Mouse (Mus musculus) stomach, postnatal 0 days (tissue): ENCODE results near the gene Akr7a5. TPM values are rescaled to one million over a fixed set of nuclear protein-coding genes. Genes with fewer than 3 reads are reported as not detected.

Source experiments
- ATAC-seq: fragments of 200-750 bp; cut with Nextera tagmentation; 2 replicates; pipeline ENCODE4 v1.8.0; 2017; ENCODE audit not compliant: low FRiP score, low TSS enrichment
- DNase-seq: peaks from one replicate; pipeline ENCODE4 v3.0.0-alpha.2; 2016; ENCODE audit warnings: low spot score
- H3K27ac ChIP-seq: fragments of 300-500 bp; sonication (generic); replicated peaks from 2 replicates; pipeline ENCODE4 v1.5.1; 2014; ENCODE audit warnings: mild to moderate bottlenecking, control low read depth
- H3K27me3 ChIP-seq: fragments of 300-500 bp; sonication (generic); 2 replicates; pipeline ENCODE4 v1.6.1; 2014; ENCODE audit warnings: low read length; ENCODE audit not compliant: control insufficient read depth, insufficient read depth
- H3K36me3 ChIP-seq: fragments of 300-500 bp; sonication (generic); 2 replicates; pipeline ENCODE4 v1.6.1; 2014; ENCODE audit warnings: low read length, mixed read lengths; ENCODE audit not compliant: control insufficient read depth, insufficient read depth
- H3K4me1 ChIP-seq: fragments of 300-500 bp; sonication (generic); replicated peaks from 2 replicates; pipeline ENCODE4 v1.6.1; 2014; ENCODE audit warnings: antibody characterized with exemption; ENCODE audit not compliant: control insufficient read depth, insufficient read depth
- H3K4me2 ChIP-seq: fragments of 300-500 bp; sonication (generic); replicated peaks from 2 replicates; pipeline ENCODE4 v1.6.1; 2014; ENCODE audit warnings: low read depth, mild to moderate bottlenecking, control low read depth, moderate library complexity
- H3K4me3 ChIP-seq: fragments of 300-500 bp; sonication (generic); 2 replicates; pipeline ENCODE4 v1.5.1; 2014; ENCODE audit warnings: low read depth, low read length, control low read depth
- H3K9ac ChIP-seq: fragments of 300-500 bp; sonication (generic); 2 replicates; pipeline ENCODE4 v1.6.1; 2014; ENCODE audit warnings: mild to moderate bottlenecking, low read length, control low read depth, mixed read lengths
- H3K9me3 ChIP-seq: fragments of 300-500 bp; sonication (generic); 2 replicates; pipeline ENCODE4 v1.6.1; 2016; ENCODE audit warnings: low read length; ENCODE audit not compliant: control insufficient read depth
- CTCF ChIP-seq: IDR thresholded peaks from 2 replicates; pipeline ENCODE4 v1.5.1; 2016; ENCODE audit warnings: antibody characterized with exemption, low read depth, mild to moderate bottlenecking, moderate library complexity
- EP300 ChIP-seq: optimal IDR thresholded peaks from 2 replicates; pipeline ENCODE3; 2016; ENCODE audit warnings: antibody characterized with exemption
- WGBS: fragments of 180-500 bp; shearing (Covaris S2); extraction: QIAGEN DNeasy Blood & Tissue Kit; methylation state at CpG from one replicate; pipeline ENCODE4 v1.1.7; 2014; 5-methylcytosine and 5-hydroxymethylcytosine counted together
- polyA plus RNA-seq: library from polyadenylated mRNA; unstranded; fragments of >200 nt; fragmentation: Nextera tagmentation; extraction: Ambion mirVana; gene quantifications from 2 replicates; pipeline ENCODE4 v1.2.1, GENCODE M21; 2015

Akr7a5 gene
- polyA plus RNA-seq, 1 experiment from 2014 or later: 73.8 TPM

DNA sequence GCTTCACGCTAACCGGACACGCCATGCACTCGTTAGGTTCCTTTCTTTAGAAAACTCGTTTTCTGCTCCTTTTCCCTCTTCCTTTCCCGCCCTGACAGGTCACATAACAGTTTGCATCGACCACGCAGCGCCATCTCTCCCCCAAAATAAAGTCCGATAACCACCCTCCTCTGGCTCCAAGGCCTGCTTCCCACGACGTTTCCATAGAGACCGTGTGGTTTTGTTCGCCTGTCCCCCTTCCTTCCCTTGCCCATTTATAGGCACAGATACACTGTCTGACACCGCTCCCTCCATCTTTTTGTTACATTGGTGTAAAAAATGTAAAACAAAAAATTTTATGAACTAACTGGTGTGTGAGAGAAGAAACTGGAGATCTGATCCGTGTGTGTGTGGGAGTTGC, 19.4 kb upstream of the Akr7a5 start:
- 89% methylated on average over 16 of the region's 16 CpGs for WGBS
- Histone ChIP-seq H3K9me3 (no peaks in the 10 kb centered on the region), H3K27ac (no peak overlapping the region), H3K4me1 (no peaks in the 10 kb centered on the region), H3K9ac (no peak overlapping the region), H3K27me3 (no peaks in the 10 kb centered on the region), H3K4me2 (no peak overlapping the region), H3K4me3 (no peak overlapping the region), H3K36me3 (peaks cover 34% of the 10 kb centered on the region)
- TF ChIP-seq EP300 (no peak), CTCF (no peak)
- ATAC-seq (no peak), DNase-seq (no peak)

DNA sequence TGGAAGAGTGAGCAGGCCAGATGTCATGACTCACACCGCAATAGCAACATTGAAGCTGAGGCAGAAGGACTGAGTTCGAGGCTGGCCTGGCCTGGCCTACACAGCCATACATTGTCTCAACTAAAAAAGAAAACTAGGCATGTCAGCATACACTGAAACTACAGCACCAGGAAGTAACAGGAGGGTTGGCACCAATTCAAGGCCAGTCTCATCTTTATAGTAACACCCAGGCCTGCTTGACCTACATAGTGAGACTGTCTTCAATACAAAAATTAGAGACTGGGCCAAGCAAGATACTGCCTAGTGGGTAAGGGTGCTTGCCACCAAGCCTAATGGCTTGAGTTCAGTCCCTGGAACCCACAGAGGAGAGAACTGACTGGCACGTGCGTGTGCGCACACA, 18.5 kb upstream of the Akr7a5 start:
- H3K9me3 ChIP-seq: no peaks in the 10 kb centered on the region
- no peak for DNase-seq
- no peak for TF ChIP-seq CTCF
- no peak for TF ChIP-seq EP300
- H3K27ac ChIP-seq: no peak overlapping the region
- ATAC-seq: no peak
- peaks cover 32% of the 10 kb centered on the region for H3K36me3 ChIP-seq
- no peak overlapping the region for H3K4me2 ChIP-seq
- no peaks in the 10 kb centered on the region for H3K4me1 ChIP-seq
- 94% methylated on average over 5 of the region's 5 CpGs for WGBS
- no peak overlapping the region for H3K4me3 ChIP-seq
- no peaks in the 10 kb centered on the region for H3K27me3 ChIP-seq
- H3K9ac ChIP-seq: no peak overlapping the region

DNA sequence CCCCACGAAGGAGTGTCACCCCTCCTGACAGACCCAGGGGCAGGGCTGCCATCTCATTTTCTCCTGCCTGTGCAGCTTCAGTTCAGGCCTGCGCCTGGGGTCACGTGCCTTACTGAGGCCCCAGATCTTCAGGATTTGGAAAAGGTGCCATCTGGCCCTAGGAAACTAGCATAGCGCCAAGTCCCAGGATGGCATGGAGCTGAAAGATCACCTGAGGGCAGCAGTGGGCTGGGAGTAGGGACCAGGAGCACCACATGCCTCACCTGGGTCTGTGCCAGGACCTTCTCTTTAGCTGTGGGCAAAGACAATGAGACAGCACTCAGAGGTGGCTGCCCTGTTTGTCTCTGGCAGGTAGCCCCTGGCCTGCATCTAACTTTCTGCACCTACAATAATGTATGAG, 13.0 kb upstream of the Akr7a5 start:
- TF ChIP-seq CTCF: no peak
- no peak for TF ChIP-seq EP300
- Histone ChIP-seq H3K4me1 (no peaks in the 10 kb centered on the region), H3K36me3 (peaks cover 10% of the 10 kb centered on the region), H3K27me3 (no peaks in the 10 kb centered on the region), H3K27ac (no peak overlapping the region), H3K4me3 (no peak overlapping the region), H3K4me2 (no peak overlapping the region), H3K9me3 (no peaks in the 10 kb centered on the region), H3K9ac (no peak overlapping the region)
- WGBS: 89% methylated on average over 4 of the region's 4 CpGs
- ATAC-seq (no peak), DNase-seq (no peak)

DNA sequence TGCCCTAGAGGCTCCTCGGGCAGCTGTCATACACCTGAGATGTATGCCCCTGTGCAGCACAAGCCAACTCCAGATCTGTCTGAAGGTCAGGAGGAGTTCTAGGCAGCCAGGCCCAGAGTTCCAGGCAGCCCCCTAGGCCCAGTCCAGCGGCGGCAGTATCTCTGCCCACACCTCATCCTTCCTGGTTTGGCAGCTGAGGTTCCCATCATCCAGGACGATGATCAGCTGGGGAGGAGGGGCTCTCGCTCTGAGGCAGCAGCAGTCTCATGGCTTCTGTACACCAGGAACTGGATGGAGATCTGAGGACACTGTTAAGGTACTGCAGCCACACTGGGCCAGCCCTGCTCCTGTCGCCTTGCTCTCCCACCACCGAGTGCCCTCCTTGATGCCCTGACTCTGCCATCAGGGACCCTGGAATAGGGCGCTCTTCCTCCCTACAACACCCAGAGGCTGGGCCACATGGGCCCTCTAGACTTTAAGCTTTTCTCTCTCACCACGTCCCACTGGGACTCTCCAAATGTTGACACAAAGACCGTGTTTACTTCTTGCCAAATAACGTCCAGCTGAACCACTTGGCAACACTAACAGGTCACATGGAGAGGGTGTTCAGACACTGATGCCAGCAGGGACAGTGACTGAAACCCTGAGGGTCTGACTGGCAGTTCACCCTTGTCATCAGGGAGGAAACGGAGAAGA, 11.7 kb upstream of the Akr7a5 start:
- no peaks in the 10 kb centered on the region for H3K27me3 ChIP-seq
- no peak overlapping the region for H3K27ac ChIP-seq
- ATAC-seq: no peak
- peaks cover 10% of the 10 kb centered on the region for H3K36me3 ChIP-seq
- no peak overlapping the region for H3K9ac ChIP-seq
- no peak overlapping the region for H3K4me2 ChIP-seq
- WGBS: 67% methylated on average over 12 of the region's 12 CpGs
- TF ChIP-seq CTCF (no peak), EP300 (no peak)
- H3K4me1 ChIP-seq: no peaks in the 10 kb centered on the region
- no peak for DNase-seq
- H3K4me3 ChIP-seq: no peak overlapping the region
- H3K9me3 ChIP-seq: no peaks in the 10 kb centered on the region

DNA sequence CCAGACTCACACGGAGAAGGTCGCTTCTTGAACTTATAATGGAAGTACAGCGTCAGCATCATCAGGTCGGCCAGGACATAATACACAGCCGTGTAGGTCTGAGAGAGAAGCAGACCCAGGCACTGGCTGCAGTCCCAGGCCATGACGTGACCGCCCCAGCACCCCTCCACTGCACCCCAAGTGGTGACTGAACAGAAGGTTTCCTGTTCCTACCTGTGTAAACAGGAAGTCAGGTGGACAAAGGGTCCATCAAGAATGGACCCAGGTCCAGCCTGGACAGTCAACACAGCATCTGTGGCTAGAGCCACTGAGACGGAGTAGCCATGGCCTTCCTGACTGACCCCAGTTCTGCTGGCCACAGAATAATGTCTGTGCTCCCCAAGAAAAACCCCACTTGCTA, 8.8 kb upstream of the Akr7a5 start:
- Histone ChIP-seq H3K4me2 (no peak overlapping the region), H3K9me3 (no peaks in the 10 kb centered on the region), H3K9ac (no peak overlapping the region), H3K27ac (no peak overlapping the region), H3K4me3 (no peak overlapping the region), H3K4me1 (no peaks in the 10 kb centered on the region), H3K27me3 (no peaks in the 10 kb centered on the region), H3K36me3 (peaks cover 10% of the 10 kb centered on the region)
- no peak for ATAC-seq
- WGBS: 90% methylated on average over 8 of the region's 8 CpGs
- DNase-seq: no peak
- TF ChIP-seq CTCF (no peak), EP300 (no peak)

DNA sequence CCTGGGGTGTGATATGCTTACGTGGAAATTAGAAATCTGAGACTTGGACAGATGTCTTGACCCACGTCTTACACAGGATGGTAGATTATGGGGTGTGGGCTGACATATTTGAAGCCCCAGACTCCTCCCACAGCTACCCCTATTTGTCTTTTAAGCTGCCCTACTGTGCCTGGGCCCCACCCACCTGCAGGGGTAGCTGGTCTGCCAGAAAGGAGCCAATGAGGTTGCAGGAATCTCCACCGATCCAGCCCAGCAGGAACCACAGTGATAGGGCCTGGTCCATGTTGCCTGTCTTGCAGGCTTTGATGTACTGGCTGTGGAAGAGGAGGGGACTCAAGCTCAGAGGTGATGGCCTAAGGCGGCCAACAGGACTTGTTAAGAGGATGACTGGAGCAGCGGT, 8.3 kb upstream of the Akr7a5 start:
- no peak overlapping the region for H3K9ac ChIP-seq
- DNase-seq: no peak
- H3K27ac ChIP-seq: no peak overlapping the region
- peaks cover 10% of the 10 kb centered on the region for H3K36me3 ChIP-seq
- WGBS: 71% methylated on average over 5 of the region's 5 CpGs
- TF ChIP-seq CTCF: no peak
- TF ChIP-seq EP300: no peak
- no peak for ATAC-seq
- H3K9me3 ChIP-seq: no peaks in the 10 kb centered on the region
- H3K27me3 ChIP-seq: no peaks in the 10 kb centered on the region
- no peak overlapping the region for H3K4me2 ChIP-seq
- no peaks in the 10 kb centered on the region for H3K4me1 ChIP-seq
- H3K4me3 ChIP-seq: no peak overlapping the region
